Mouse (Mus musculus) kidney, embryonic 15.5 days (tissue): ENCODE results near the gene Rad51b. TPM values are rescaled to one million over a fixed set of nuclear protein-coding genes. Genes with fewer than 3 reads are reported as not detected.
"Not testable (repeated sequence)": the region's sequence is repeated elsewhere in the genome, so short reads cannot be mapped to it uniquely, and the experiment has no call there.

Source experiments
- ATAC-seq: fragments of 200-750 bp; cut with Nextera tagmentation; replicated peaks from 2 replicates; pipeline ENCODE4 v1.8.0; 2017; ENCODE audit warnings: moderate TSS enrichment; ENCODE audit not compliant: low FRiP score
- H3K27ac ChIP-seq: fragments of 300-500 bp; sonication (generic); 2 replicates; pipeline ENCODE4 v1.5.1; 2015; ENCODE audit warnings: mild to moderate bottlenecking, inconsistent platforms
- H3K27me3 ChIP-seq: fragments of 300-500 bp; sonication (generic); 2 replicates; pipeline ENCODE4 v1.6.1; 2015; ENCODE audit warnings: inconsistent platforms
- H3K36me3 ChIP-seq: fragments of 300-500 bp; sonication (generic); 2 replicates; pipeline ENCODE4 v1.6.1; 2015; ENCODE audit warnings: inconsistent platforms
- H3K4me1 ChIP-seq: fragments of 300-500 bp; sonication (generic); 2 replicates; pipeline ENCODE4 v1.6.1; 2015; ENCODE audit warnings: inconsistent platforms
- H3K4me2 ChIP-seq: fragments of 300-500 bp; sonication (generic); 2 replicates; pipeline ENCODE4 v1.6.1; 2015; ENCODE audit warnings: moderate library complexity, mild to moderate bottlenecking, inconsistent platforms
- H3K4me3 ChIP-seq: fragments of 300-500 bp; sonication (generic); replicated peaks from 2 replicates; pipeline ENCODE4 v1.5.1; 2015; ENCODE audit warnings: mild to moderate bottlenecking, inconsistent platforms
- H3K9ac ChIP-seq: fragments of 300-500 bp; sonication (generic); 2 replicates; pipeline ENCODE4 v1.6.1; 2015; ENCODE audit warnings: mild to moderate bottlenecking, inconsistent platforms
- H3K9me3 ChIP-seq: fragments of 300-500 bp; sonication (generic); replicated peaks from 2 replicates; pipeline ENCODE4 v1.6.1; 2016; ENCODE audit warnings: inconsistent platforms
- WGBS: fragments of 180-500 bp; shearing (Covaris S2); methylation state at CpG from one replicate; pipeline ENCODE4 v1.1.7; 2015; ENCODE audit warnings: mixed read lengths; 5-methylcytosine and 5-hydroxymethylcytosine counted together
- polyA plus RNA-seq: library from polyadenylated mRNA; unstranded; fragments of >200 nt; fragmentation: Nextera tagmentation; extraction: Ambion mirVana; gene quantifications from 2 replicates; pipeline ENCODE4 v1.2.1, GENCODE M21; 2015

The Rad51b gene
- polyA plus RNA-seq, 1 experiment from 2014 or later = 8.2 TPM

- Histone ChIP-seq H3K4me3 (peak overlapping the region; percentile 74), H3K4me1 (peaks cover 20% of the 10 kb centered on the region), H3K27ac (no peak overlapping the region), H3K9ac (peak overlapping the region; percentile 62), H3K9me3 (no peaks in the 10 kb centered on the region), H3K4me2 (peak overlapping the region; percentile 86), H3K27me3 (no peaks in the 10 kb centered on the region), H3K36me3 (peaks cover 14% of the 10 kb centered on the region)
- ATAC-seq = no peak
- WGBS = 14% methylated on average over 15 of the region's 15 CpGs
These were observed 978 bp downstream of the Rad51b start for GRCm38 (mm10) chr12:79297884-79298636.

- Histone ChIP-seq H3K4me2 (no peak overlapping the region), H3K9me3 (no peaks in the 10 kb centered on the region), H3K4me3 (no peak overlapping the region), H3K9ac (no peak overlapping the region), H3K27ac (no peak overlapping the region), H3K36me3 (peaks cover 8% of the 10 kb centered on the region; the same call in 1 of the 2 replicates), H3K27me3 (no peaks in the 10 kb centered on the region), H3K4me1 (peaks cover 5% of the 10 kb centered on the region; the same call in 1 of the 2 replicates)
- WGBS = 76% methylated on average over 9 of the region's 9 CpGs
- no peak for ATAC-seq
These were observed 4.7 kb downstream of the Rad51b start for GRCm38 (mm10) chr12:79301802-79302201.

- no peak overlapping the region for H3K4me2 ChIP-seq
- 60% methylated on average over 1 of the region's 1 CpGs for WGBS
- no peaks in the 10 kb centered on the region for H3K27me3 ChIP-seq
- no peak overlapping the region for H3K4me3 ChIP-seq
- H3K27ac ChIP-seq = peak overlapping the region; percentile 56; the same call in 1 of the 2 replicates
- H3K9me3 ChIP-seq = no peaks in the 10 kb centered on the region
- no peak overlapping the region for H3K9ac ChIP-seq
- no peak for ATAC-seq
- H3K4me1 ChIP-seq = no peaks in the 10 kb centered on the region
- peaks cover 8% of the 10 kb centered on the region; the same call in 1 of the 2 replicates for H3K36me3 ChIP-seq
These were observed 8.0 kb downstream of the Rad51b start for GRCm38 (mm10) chr12:79305131-79305530.

GRCm38 (mm10) chr12:79306013-79306412 lies 8.9 kb downstream of the Rad51b start:
- Histone ChIP-seq H3K9ac (no peak overlapping the region), H3K36me3 (peaks cover 8% of the 10 kb centered on the region; the same call in 1 of the 2 replicates), H3K27me3 (no peaks in the 10 kb centered on the region), H3K27ac (peak overlapping the region; percentile 56), H3K9me3 (no peaks in the 10 kb centered on the region), H3K4me2 (no peak overlapping the region), H3K4me1 (no peaks in the 10 kb centered on the region), H3K4me3 (no peak overlapping the region)
- ATAC-seq = peak; percentile 82
- WGBS = 15% methylated on average over 4 of the region's 4 CpGs

GRCm38 (mm10) chr12:79313721-79314120 lies 16.6 kb downstream of the Rad51b start:
- Histone ChIP-seq H3K4me1 (peaks cover 8% of the 10 kb centered on the region; the same call in 1 of the 2 replicates), H3K9me3 (no peaks in the 10 kb centered on the region), H3K36me3 (no peaks in the 10 kb centered on the region), H3K4me2 (no peak overlapping the region), H3K9ac (no peak overlapping the region), H3K27ac (no peak overlapping the region), H3K27me3 (no peaks in the 10 kb centered on the region), H3K4me3 (no peak overlapping the region)
- no peak for ATAC-seq
- WGBS = 90% methylated on average over 4 of the region's 4 CpGs

GRCm38 (mm10) chr12:79317339-79317738 lies 20.3 kb downstream of the Rad51b start:
- H3K9me3 ChIP-seq = no peaks in the 10 kb centered on the region
- no peak for ATAC-seq
- H3K27me3 ChIP-seq = no peaks in the 10 kb centered on the region
- H3K4me1 ChIP-seq = peaks cover 10% of the 10 kb centered on the region; the same call in 1 of the 2 replicates
- no peak overlapping the region for H3K9ac ChIP-seq
- no peak overlapping the region for H3K4me3 ChIP-seq
- H3K4me2 ChIP-seq = no peak overlapping the region
- no peaks in the 10 kb centered on the region for H3K36me3 ChIP-seq
- H3K27ac ChIP-seq = no peak overlapping the region
- WGBS = 46% methylated on average over 5 of the region's 5 CpGs

GRCm38 (mm10) chr12:79320895-79321294 lies 23.8 kb downstream of the Rad51b start:
- no peak overlapping the region for H3K9ac ChIP-seq

GRCm38 (mm10) chr12:79322539-79322938 lies 25.5 kb downstream of the Rad51b start:
- 84% methylated on average over 2 of the region's 2 CpGs for WGBS
- H3K27me3 ChIP-seq, H3K36me3 ChIP-seq, ATAC-seq, H3K4me3 ChIP-seq, H3K9me3 ChIP-seq, H3K9ac ChIP-seq, H3K27ac ChIP-seq, H3K4me2 ChIP-seq: not testable (repeated sequence)
- peaks cover 23% of the 10 kb centered on the region for H3K4me1 ChIP-seq

More at GRCm38 (mm10) chr12:79320895-79321294, 23.8 kb downstream of the Rad51b start:
- peaks cover 12% of the 10 kb centered on the region; the same call in 1 of the 2 replicates for H3K4me1 ChIP-seq
- no peak overlapping the region for H3K4me3 ChIP-seq
- H3K9me3 ChIP-seq = no peaks in the 10 kb centered on the region
- no peaks in the 10 kb centered on the region for H3K27me3 ChIP-seq
- WGBS = 70% methylated on average over 5 of the region's 5 CpGs
- H3K4me2 ChIP-seq = no peak overlapping the region
- no peak for ATAC-seq
- no peaks in the 10 kb centered on the region for H3K36me3 ChIP-seq
- H3K27ac ChIP-seq = no peak overlapping the region

GRCm38 (mm10) chr12:79326236-79326635 lies 29.2 kb downstream of the Rad51b start:
- Histone ChIP-seq H3K27ac (peak overlapping the region; percentile 88), H3K27me3 (no peaks in the 10 kb centered on the region), H3K4me1 (peaks cover 27% of the 10 kb centered on the region), H3K4me2 (no peak overlapping the region), H3K4me3 (no peak overlapping the region), H3K36me3 (no peaks in the 10 kb centered on the region), H3K9ac (no peak overlapping the region), H3K9me3 (no peaks in the 10 kb centered on the region)
- WGBS = 18% methylated on average over 2 of the region's 2 CpGs
- ATAC-seq = peak; percentile 80

GRCm38 (mm10) chr12:79326745-79327144 lies 29.7 kb downstream of the Rad51b start:
- Histone ChIP-seq H3K27ac (peak overlapping the region; percentile 88), H3K9ac (no peak overlapping the region), H3K9me3 (no peaks in the 10 kb centered on the region), H3K4me1 (peaks cover 25% of the 10 kb centered on the region), H3K4me2 (no peak overlapping the region), H3K27me3 (no peaks in the 10 kb centered on the region), H3K36me3 (no peaks in the 10 kb centered on the region), H3K4me3 (no peak overlapping the region)
- WGBS = 29% methylated on average over 2 of the region's 2 CpGs
- no peak for ATAC-seq

GRCm38 (mm10) chr12:79327868-79328267 lies 30.8 kb downstream of the Rad51b start:
- H3K9ac ChIP-seq = no peak overlapping the region
- peak; percentile 60 for ATAC-seq
- no peak overlapping the region for H3K4me3 ChIP-seq
- no peaks in the 10 kb centered on the region for H3K27me3 ChIP-seq
- H3K9me3 ChIP-seq = no peaks in the 10 kb centered on the region
- H3K4me1 ChIP-seq = peaks cover 25% of the 10 kb centered on the region
- no peak overlapping the region for H3K4me2 ChIP-seq
- H3K36me3 ChIP-seq = no peaks in the 10 kb centered on the region
- 23% methylated on average over 2 of the region's 2 CpGs for WGBS
- peak overlapping the region; percentile 88 for H3K27ac ChIP-seq

- Histone ChIP-seq H3K27me3 (no peaks in the 10 kb centered on the region), H3K27ac (no peak overlapping the region), H3K9me3 (peaks cover 7% of the 10 kb centered on the region; the same call in 1 of the 2 replicates), H3K4me2 (no peak overlapping the region), H3K4me1 (peaks cover 25% of the 10 kb centered on the region), H3K4me3 (no peak overlapping the region), H3K9ac (no peak overlapping the region), H3K36me3 (peaks cover 13% of the 10 kb centered on the region)
- ATAC-seq = no peak
- 90% methylated on average over 2 of the region's 2 CpGs for WGBS
These were observed 33.5 kb downstream of the Rad51b start for GRCm38 (mm10) chr12:79330571-79330970.
